Mouse (Mus musculus): Measurements from ENCODE around the gene Cdh20.

- no peak for TF ChIP-seq CTCF (IDR thresholded peaks at IDR 0.05; ENCODE audit: low read depth, low read length)
- no peak for TF ChIP-seq POLR2A (IDR thresholded peaks at IDR 0.05; ENCODE audit: borderline replicate concordance, low read depth, low read length)
Measured at GRCm38 (mm10) chr1:104804746-104805145, 36.4 kb downstream of the Cdh20 start.
